In the genomic region with DNA sequence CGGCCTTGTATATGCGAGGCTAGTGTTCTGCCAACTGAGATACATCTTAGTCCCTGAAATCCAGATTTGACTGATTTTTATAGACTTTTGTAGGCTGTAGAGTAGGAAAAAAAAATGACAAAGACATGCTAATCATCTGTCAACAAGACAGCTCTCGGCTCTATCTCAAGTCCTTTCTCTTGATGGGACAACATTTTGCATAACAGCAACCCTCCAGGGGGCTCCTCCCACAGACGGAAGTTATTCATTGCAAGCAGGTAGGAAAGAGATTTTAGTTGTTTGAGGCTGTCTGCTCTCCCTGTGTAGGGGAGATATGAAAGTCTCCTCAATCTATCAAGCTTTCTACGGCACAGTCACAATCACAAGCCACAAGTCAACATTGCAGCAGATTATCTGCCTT, we compare ENCODE assay signal across 18 mouse cellular contexts.
"Had no signal": no experiment of that assay in that cellular context is flagged by ENCODE, and none has a peak within 500 bp of the region (broad histone marks: within the 10 kb centered on the region; RNA-seq: fewer than 3 reads in every experiment).

No protein-coding gene starts in this region.

- DNase-seq: lung, adult 18-20 months; lung, embryonic 14.5 days; lung, postnatal 10 days; lung, postnatal 4 days; retina, postnatal 1 day; right cerebral cortex, adult 18-20 months; right cerebral cortex, postnatal 25 days; thymus, adult 2 months; thymus, postnatal 25 days; thymus, postnatal 4 days had no signal

- H3K36me3 ChIP-seq: midbrain, embryonic 10.5 days; midbrain, embryonic 13.5 days; midbrain, embryonic 15.5 days; neural tube, embryonic 13.5 days; neural tube, embryonic 15.5 days; stomach, embryonic 15.5 days had no signal

- H3K27me3 ChIP-seq: midbrain, embryonic 13.5 days; midbrain, embryonic 15.5 days; neural tube, embryonic 13.5 days; neural tube, embryonic 15.5 days; stomach, embryonic 15.5 days had no signal

- H3K4me2 ChIP-seq: lung, embryonic 14.5 days; midbrain, embryonic 13.5 days; midbrain, embryonic 15.5 days; neural tube, embryonic 13.5 days; neural tube, embryonic 15.5 days; stomach, embryonic 15.5 days had no signal

- H3K27ac ChIP-seq: midbrain, embryonic 10.5 days; midbrain, embryonic 13.5 days; midbrain, embryonic 15.5 days; neural tube, embryonic 13.5 days; neural tube, embryonic 15.5 days; stomach, embryonic 15.5 days; stomach, postnatal 0 days had no signal

- H3K4me1 ChIP-seq: stomach, embryonic 15.5 days had no signal

- ATAC-seq: midbrain, embryonic 13.5 days; midbrain, embryonic 15.5 days had no signal

- H3K9ac ChIP-seq: lung, embryonic 14.5 days; midbrain, embryonic 13.5 days; midbrain, embryonic 15.5 days; neural tube, embryonic 13.5 days; neural tube, embryonic 15.5 days; stomach, embryonic 15.5 days had no signal

- H3K4me3 ChIP-seq: midbrain, embryonic 10.5 days; midbrain, embryonic 13.5 days; midbrain, embryonic 15.5 days; myocyte; neural tube, embryonic 13.5 days; neural tube, embryonic 15.5 days; stomach, embryonic 15.5 days had no signal

- H3K9me3 ChIP-seq: midbrain, embryonic 10.5 days; midbrain, embryonic 13.5 days; midbrain, embryonic 15.5 days; neural tube, embryonic 13.5 days; neural tube, embryonic 15.5 days; stomach, embryonic 15.5 days had no signal
